Mouse (Mus musculus): ENCODE data around the gene Acsl3. TPM values are rescaled to one million over a fixed set of nuclear protein-coding genes. Genes with fewer than 3 reads are reported as not detected.

Acsl3 gene
- total RNA-seq (2014; fragmentation: Nextera tagmentation) (31.4 and 33.6 TPM in 2 replicates), total RNA-seq (2017) (76.5 and 87.0 TPM in 2 replicates), polyA plus RNA-seq (2012) (12.7 and 16.4 TPM in 2 replicates)

DNA sequence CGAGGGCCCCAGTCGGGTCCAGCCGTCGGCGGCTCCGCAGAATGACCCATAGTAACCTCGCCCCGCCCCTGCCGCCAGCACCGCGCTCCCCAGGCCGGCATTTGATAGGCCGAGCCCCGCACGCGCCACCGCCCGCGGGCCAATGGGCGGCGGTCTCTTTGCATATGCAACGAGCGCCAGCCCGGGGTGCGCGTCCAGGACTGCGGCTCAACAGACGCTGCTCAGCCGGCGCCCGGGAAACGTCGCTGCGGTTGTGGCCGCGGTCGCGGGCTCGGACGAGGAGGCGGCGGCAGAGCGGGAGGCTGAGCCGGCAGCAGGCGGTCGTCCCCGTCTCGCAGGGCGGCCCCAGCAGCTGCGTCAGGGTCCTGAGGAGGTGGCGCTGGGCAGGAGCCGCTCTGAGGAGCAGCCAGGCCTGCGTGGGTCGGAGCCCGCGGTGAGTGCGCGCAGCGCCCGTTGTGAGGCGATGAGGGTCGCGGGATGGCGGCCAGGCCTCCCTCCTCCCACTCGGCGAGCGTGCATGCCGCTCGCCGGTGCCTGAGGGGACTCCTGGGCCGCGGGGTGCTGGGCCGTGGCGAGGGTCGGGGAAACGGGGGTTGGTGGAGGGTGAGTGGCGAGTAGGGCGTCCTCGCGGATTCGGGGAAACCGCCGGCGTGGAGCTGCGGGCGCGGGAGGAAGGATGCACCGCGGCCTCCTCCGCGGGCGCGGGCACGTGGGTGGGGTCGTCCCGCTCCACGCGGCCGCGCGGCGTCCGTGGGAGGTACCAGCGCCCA lies at the start of gene Acsl3, which contains the start of gene Utp14b:
TSS of gene Acsl3 (plus strand) at position 155 of the 770 bp plus-strand sequence.
TSS of gene Utp14b (plus strand) at position 368 of the 770 bp plus-strand sequence.
- Histone ChIP-seq H3K9me3 (replicated peaks) (no peaks in the 10 kb centered on the region), H3K27me3 (ENCODE audit: insufficient read depth, low read length) (no peaks in the 10 kb centered on the region), H3K4me3 (ENCODE audit: low read depth, low read length) (peak within 1 kb of the TSS; percentile 95), H3K36me3 (replicated peaks) (peaks cover 14% of the 10 kb centered on the region), H3K4me1 (ENCODE audit: insufficient read depth, low read depth, low read length) (peaks cover 35% of the 10 kb centered on the region)
- TF ChIP-seq GATA1 (IDR thresholded peaks at IDR 0.05; ENCODE audit: borderline replicate concordance, low read length) (no peak), CTCF (IDR thresholded peaks at IDR 0.05; ENCODE audit: low read depth, low read length) (no peak), GATA2 (IDR thresholded peaks at IDR 0.05; ENCODE audit: borderline replicate concordance, low read depth, low read length) (no peak), TAL1 (conservative IDR thresholded peaks at IDR 0.05; ENCODE audit: low read depth, low read length) (no peak), POLR2AphosphoS5 (IDR thresholded peaks at IDR 0.05; ENCODE audit: insufficient replicate concordance, low read depth, low read length) (no peak)
- ATAC-seq (ENCODE audit: extremely low read depth, insufficient number of reproducible peaks, low FRiP score, poor library complexity, severe bottlenecking) (peak; percentile 95), DNase-seq (ENCODE audit: low spot score) (peak; percentile 100)

DNA sequence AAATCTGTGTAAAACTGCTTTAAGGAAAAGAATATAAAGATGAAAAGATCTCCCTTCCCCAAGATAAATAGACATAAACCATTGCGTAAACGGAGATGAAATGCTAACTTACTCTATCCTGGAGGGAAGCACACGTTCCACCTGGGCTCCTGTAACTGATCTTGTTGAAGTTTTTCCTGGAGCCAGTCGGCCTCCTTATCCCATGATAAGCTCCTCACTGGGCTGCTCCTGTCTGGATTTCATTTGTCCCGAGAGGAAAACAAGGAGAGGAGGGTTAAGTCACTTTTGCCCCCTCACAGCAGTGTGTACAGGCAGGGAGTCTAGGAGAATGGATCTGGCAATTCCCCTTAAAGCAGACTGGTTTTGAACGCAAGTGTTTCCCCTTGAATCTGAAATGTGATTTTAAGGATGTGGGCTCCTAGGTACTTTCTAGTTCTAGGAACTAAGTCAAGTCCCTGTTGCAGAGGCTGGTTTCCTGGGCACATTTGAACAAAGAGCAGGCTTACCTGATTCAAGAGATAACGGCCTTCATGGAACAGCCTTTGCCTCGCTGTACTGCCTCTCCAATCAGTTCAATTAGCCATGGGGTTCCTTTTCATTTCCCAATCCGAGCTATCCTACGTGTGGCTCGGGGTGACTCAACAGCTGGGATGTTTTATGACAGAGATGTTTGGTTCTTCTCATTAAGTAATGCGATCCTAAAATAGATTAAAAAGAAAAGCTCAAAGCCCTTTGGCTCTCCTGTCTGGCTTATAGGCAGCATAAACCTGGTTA lies 48.3 kb upstream of the Acsl3 start:
- H3K4me3 ChIP-seq (ENCODE audit: low read depth, low read length) = no peak overlapping the region
- no peak for ATAC-seq (ENCODE audit: extremely low read depth, insufficient number of reproducible peaks, low FRiP score, poor library complexity, severe bottlenecking)
- H3K27me3 ChIP-seq (ENCODE audit: insufficient read depth, low read length) = peaks cover 3% of the 10 kb centered on the region; the same call in 1 of the 2 replicates
- H3K9me3 ChIP-seq (replicated peaks) = no peaks in the 10 kb centered on the region
- H3K4me1 ChIP-seq (ENCODE audit: insufficient read depth, low read depth, low read length) = no peaks in the 10 kb centered on the region
- TF ChIP-seq CTCF (IDR thresholded peaks at IDR 0.05; ENCODE audit: low read depth, low read length) (no peak), GATA2 (IDR thresholded peaks at IDR 0.05; ENCODE audit: borderline replicate concordance, low read depth, low read length) (no peak), TAL1 (conservative IDR thresholded peaks at IDR 0.05; ENCODE audit: low read depth, low read length) (no peak), GATA1 (IDR thresholded peaks at IDR 0.05; ENCODE audit: borderline replicate concordance, low read length) (no peak), POLR2AphosphoS5 (IDR thresholded peaks at IDR 0.05; ENCODE audit: insufficient replicate concordance, low read depth, low read length) (no peak)
- no peak for DNase-seq (ENCODE audit: low spot score)
- H3K36me3 ChIP-seq (replicated peaks) = no peaks in the 10 kb centered on the region

DNA sequence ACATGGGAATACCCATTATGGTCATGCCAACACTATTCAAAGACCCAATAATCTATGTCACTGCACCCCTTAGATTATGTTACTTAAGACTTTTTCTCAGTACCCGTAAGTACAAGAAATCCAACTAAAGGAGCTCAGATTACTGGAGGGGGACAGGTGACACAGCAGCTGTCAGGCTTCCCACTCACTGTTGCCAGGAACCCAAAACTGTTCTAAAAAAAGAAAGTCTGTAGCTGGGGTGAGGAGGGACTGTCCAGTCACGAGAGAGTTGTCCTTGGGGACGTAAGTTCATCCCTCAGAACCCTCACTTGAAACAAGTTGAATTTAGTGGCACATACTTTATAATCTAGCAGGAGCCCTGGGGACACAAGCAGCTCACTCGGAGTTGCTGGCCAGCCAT lies 46.6 kb upstream of the Acsl3 start:
- H3K36me3 ChIP-seq (replicated peaks) = no peaks in the 10 kb centered on the region
- H3K9me3 ChIP-seq (replicated peaks) = no peaks in the 10 kb centered on the region
- peaks cover 3% of the 10 kb centered on the region; the same call in 1 of the 2 replicates for H3K27me3 ChIP-seq (ENCODE audit: insufficient read depth, low read length)
- ATAC-seq (ENCODE audit: extremely low read depth, insufficient number of reproducible peaks, low FRiP score, poor library complexity, severe bottlenecking) (no peak), DNase-seq (ENCODE audit: low spot score) (no peak)
- no peak overlapping the region for H3K4me3 ChIP-seq (ENCODE audit: low read depth, low read length)
- TF ChIP-seq CTCF (IDR thresholded peaks at IDR 0.05; ENCODE audit: low read depth, low read length) = no peak
- no peak for TF ChIP-seq GATA2 (IDR thresholded peaks at IDR 0.05; ENCODE audit: borderline replicate concordance, low read depth, low read length)
- TF ChIP-seq TAL1 (conservative IDR thresholded peaks at IDR 0.05; ENCODE audit: low read depth, low read length) = no peak
- no peak for TF ChIP-seq POLR2AphosphoS5 (IDR thresholded peaks at IDR 0.05; ENCODE audit: insufficient replicate concordance, low read depth, low read length)
- TF ChIP-seq GATA1 (IDR thresholded peaks at IDR 0.05; ENCODE audit: borderline replicate concordance, low read length) = no peak
- H3K4me1 ChIP-seq (ENCODE audit: insufficient read depth, low read depth, low read length) = no peaks in the 10 kb centered on the region

DNA sequence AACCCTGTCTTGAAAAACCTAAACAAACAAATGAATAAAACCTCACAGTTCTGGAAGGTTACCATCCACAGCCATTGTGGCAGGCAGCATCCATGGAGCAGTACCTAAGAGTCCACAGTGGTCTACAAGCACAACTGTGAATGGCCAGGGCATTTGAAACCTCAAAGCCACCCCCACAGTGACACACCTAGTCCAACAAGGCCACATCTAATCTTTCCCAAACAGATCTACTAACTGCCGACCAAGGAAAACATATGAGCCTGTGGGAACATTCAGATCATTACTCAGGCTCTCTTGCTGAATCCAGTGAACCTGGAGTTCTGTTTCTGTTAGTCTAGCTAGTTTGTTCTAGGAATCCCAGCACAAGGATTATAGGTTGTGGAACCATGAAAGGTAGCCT lies 44.7 kb upstream of the Acsl3 start:
- H3K27me3 ChIP-seq (ENCODE audit: insufficient read depth, low read length) = peaks cover 3% of the 10 kb centered on the region; the same call in 1 of the 2 replicates
- no peaks in the 10 kb centered on the region for H3K9me3 ChIP-seq (replicated peaks)
- H3K4me3 ChIP-seq (ENCODE audit: low read depth, low read length) = no peak overlapping the region
- TF ChIP-seq GATA2 (IDR thresholded peaks at IDR 0.05; ENCODE audit: borderline replicate concordance, low read depth, low read length) (no peak), CTCF (IDR thresholded peaks at IDR 0.05; ENCODE audit: low read depth, low read length) (no peak), GATA1 (IDR thresholded peaks at IDR 0.05; ENCODE audit: borderline replicate concordance, low read length) (no peak), POLR2AphosphoS5 (IDR thresholded peaks at IDR 0.05; ENCODE audit: insufficient replicate concordance, low read depth, low read length) (no peak), TAL1 (conservative IDR thresholded peaks at IDR 0.05; ENCODE audit: low read depth, low read length) (no peak)
- H3K4me1 ChIP-seq (ENCODE audit: insufficient read depth, low read depth, low read length) = no peaks in the 10 kb centered on the region
- H3K36me3 ChIP-seq (replicated peaks) = no peaks in the 10 kb centered on the region
- DNase-seq (ENCODE audit: low spot score) (no peak), ATAC-seq (ENCODE audit: extremely low read depth, insufficient number of reproducible peaks, low FRiP score, poor library complexity, severe bottlenecking) (no peak)

DNA sequence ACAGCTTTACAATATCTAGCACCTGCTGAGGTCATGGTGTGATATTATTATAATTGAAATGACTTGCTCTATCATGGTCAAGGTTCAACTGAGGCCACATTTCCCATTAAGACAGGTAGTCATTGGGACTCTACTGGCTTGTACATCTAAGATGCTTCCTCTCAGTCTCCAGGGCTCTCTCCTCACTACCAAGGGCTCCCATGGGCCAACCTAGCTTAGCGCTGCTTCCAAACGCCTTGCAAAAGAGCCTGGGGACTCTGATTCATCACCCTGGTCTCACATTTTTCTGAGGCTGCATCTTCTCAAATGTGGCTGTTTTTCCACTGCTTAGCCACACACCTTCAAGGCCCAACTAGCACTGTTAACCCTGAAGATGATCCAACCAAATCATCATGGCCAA lies 33.3 kb upstream of the Acsl3 start:
- ATAC-seq (ENCODE audit: extremely low read depth, insufficient number of reproducible peaks, low FRiP score, poor library complexity, severe bottlenecking) (no peak), DNase-seq (ENCODE audit: low spot score) (no peak)
- H3K36me3 ChIP-seq (replicated peaks) = no peaks in the 10 kb centered on the region
- no peak overlapping the region for H3K4me3 ChIP-seq (ENCODE audit: low read depth, low read length)
- no peaks in the 10 kb centered on the region; the same call in 1 of the 2 replicates for H3K27me3 ChIP-seq (ENCODE audit: insufficient read depth, low read length)
- no peaks in the 10 kb centered on the region for H3K9me3 ChIP-seq (replicated peaks)
- H3K4me1 ChIP-seq (ENCODE audit: insufficient read depth, low read depth, low read length) = no peaks in the 10 kb centered on the region
- no peak for TF ChIP-seq GATA1 (IDR thresholded peaks at IDR 0.05; ENCODE audit: borderline replicate concordance, low read length)
- no peak for TF ChIP-seq POLR2AphosphoS5 (IDR thresholded peaks at IDR 0.05; ENCODE audit: insufficient replicate concordance, low read depth, low read length)
- no peak for TF ChIP-seq CTCF (IDR thresholded peaks at IDR 0.05; ENCODE audit: low read depth, low read length)
- TF ChIP-seq TAL1 (conservative IDR thresholded peaks at IDR 0.05; ENCODE audit: low read depth, low read length) = no peak
- TF ChIP-seq GATA2 (IDR thresholded peaks at IDR 0.05; ENCODE audit: borderline replicate concordance, low read depth, low read length) = no peak

DNA sequence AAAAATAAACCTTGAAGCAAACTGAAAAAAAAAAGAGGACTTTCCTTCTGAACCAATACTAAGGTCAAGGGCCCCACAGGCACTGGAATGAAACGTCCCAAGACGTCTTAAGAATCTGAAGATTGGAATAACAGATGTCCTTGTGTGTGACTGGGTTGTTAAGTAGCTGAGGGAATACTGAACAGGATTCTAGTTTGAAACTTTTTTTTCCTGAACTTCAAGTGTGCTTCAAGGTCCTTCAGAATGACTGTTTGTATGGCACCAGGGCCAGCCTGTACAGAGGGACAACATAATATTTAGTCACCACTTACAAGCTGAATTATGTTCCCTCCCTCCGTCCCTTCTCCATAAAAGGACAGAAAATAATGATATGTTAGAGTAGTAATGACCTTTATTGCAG lies 23.1 kb upstream of the Acsl3 start:
- no peak for TF ChIP-seq GATA2 (IDR thresholded peaks at IDR 0.05; ENCODE audit: borderline replicate concordance, low read depth, low read length)
- no peak for TF ChIP-seq TAL1 (conservative IDR thresholded peaks at IDR 0.05; ENCODE audit: low read depth, low read length)
- TF ChIP-seq POLR2AphosphoS5 (IDR thresholded peaks at IDR 0.05; ENCODE audit: insufficient replicate concordance, low read depth, low read length) = no peak
- ATAC-seq (ENCODE audit: extremely low read depth, insufficient number of reproducible peaks, low FRiP score, poor library complexity, severe bottlenecking) (no peak), DNase-seq (ENCODE audit: low spot score) (no peak)
- Histone ChIP-seq H3K4me3 (ENCODE audit: low read depth, low read length) (no peak overlapping the region), H3K36me3 (replicated peaks) (no peaks in the 10 kb centered on the region), H3K4me1 (ENCODE audit: insufficient read depth, low read depth, low read length) (no peaks in the 10 kb centered on the region), H3K9me3 (replicated peaks) (no peaks in the 10 kb centered on the region), H3K27me3 (ENCODE audit: insufficient read depth, low read length) (peaks cover 6% of the 10 kb centered on the region; the same call in 1 of the 2 replicates)

Measured in G1E (cell line).